Mouse (Mus musculus): ENCODE data around the gene Ankrd27. TPM values are rescaled to one million over a fixed set of nuclear protein-coding genes. Genes with fewer than 3 reads are reported as not detected.

The Ankrd27 gene
- total RNA-seq, 4 experiments from 2014 or later: 26.0 to 39.4 (median 30.5) TPM

DNA sequence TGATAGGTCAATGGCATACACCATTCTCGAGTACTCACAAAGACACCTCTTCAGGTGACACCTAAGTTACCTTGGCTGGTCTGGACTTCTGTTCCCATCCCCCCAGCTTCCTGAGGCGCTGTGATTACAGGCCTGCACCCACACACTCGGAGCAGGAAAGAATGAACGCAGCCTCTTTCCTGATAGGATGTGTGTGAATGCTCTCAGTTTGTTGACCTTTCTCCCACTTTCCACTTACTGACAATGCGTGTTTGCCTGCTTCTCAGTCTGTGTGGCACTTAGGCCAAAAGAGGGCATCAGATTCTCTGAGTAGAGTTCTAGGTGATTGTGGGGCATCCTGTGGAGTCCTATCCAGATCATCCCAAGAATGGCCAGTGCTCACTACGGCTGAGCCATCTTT is 54.0 kb downstream of the Ankrd27 start:
- no peak for DNase-seq

DNA sequence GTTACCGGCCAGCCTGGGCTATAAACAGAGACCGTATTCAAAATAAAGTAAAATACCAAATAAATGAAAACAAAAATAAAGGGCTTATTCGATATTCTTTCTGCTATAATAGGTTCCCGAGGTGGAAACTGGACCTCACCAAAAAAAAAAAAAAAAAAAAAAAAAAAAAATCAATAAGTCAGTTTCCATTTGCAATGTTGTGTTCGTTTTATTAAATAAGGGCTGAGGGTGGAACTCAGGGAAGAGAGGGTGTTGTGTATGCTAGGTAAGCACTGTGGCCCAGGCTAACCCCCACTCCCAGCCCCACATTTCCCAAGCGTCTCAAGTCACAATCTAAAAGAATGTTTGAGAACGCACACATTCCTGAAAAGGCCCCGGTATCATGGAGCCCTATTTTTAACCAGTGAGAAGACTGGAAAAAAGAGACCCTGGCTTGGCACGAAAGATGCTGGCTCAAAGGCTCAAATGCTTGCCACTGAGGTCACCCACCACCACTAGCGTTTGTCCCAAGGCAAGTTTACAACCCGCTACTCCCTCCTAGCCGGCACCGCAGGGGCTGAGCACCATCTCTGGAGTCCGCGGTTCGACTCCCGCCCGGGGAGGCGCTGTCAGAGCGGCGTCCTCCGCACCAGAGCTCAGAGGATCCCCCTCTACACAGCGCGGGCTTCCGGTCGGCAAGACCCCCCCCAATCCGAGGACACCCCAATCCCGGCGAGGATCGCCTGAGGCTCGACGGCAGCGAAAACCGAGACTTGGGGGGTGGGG is 60.5 kb downstream of the Ankrd27 start:
- no peak for DNase-seq

DNA sequence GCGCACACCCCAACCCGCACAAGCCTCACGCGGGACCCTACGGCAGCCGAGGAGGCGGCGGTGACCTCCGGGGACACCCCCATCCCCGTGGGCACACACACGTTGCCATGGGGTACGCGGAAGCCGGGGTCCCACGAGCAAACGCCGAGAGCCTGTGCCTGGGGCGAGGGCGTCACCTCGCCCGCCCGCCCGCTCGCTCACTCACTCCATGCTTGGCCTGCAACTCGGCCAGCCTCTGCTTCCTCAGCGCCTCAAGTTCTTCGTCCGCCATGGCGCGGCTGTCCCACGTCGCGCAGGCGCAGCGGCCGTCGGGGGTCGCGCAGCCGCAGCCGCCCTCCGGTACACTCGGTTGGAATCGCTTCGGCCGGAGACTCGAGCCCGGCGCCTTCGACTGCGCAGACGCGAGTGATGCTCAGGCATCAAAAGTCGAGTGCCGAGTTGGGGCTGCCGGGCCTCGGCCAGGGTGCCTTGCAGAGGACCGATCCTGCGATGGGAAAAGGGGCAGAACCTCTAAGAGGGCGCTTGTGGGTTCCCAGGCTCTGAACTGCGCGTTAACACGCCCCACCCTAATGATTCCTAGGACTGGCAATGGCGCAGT is 61.2 kb downstream of the Ankrd27 start, which contains the start of gene Pdcd5:
Gene Pdcd5 (minus strand): TSS at position 421 of the 598 bp plus-strand sequence.
- peak; percentile 92 for DNase-seq

DNA sequence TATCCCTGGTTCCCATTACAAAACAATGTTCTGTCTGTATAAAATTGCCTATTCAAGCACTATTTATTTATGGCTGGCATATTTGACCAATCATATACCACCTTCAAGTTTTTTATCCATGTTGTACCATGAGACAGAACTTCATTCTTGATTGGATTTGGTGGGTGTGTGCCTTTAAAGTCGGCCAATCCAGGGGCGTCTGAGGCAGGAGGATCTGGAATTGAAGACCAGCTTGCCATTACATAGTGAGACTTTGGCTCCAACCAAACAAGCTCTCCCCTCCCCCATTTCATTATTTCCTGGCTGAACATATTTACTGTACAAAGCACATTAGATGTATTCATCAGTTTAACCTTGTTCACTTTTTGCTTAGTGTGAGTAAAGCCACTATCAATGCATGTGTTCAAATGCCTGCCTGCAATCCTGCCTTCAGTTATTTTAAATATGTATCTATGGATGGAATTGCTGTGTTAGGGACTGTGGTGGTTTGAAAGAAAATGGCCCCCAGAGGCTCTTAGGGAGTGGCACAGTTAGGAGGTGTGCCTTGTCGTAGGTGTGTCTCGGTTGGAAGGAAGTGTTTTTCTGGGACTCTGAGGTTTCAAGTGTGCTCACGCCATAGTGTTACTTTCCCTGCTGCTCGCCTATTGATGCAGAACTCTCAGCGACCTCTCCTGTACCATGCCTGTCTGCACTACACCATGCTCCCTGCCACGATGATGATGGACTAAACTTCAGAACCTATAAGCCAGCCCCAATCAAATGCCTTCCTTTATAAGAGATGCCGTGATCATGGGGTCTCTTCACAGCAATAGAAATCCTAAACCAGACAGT is 62.4 kb downstream of the Ankrd27 start:
- DNase-seq: no peak

DNA sequence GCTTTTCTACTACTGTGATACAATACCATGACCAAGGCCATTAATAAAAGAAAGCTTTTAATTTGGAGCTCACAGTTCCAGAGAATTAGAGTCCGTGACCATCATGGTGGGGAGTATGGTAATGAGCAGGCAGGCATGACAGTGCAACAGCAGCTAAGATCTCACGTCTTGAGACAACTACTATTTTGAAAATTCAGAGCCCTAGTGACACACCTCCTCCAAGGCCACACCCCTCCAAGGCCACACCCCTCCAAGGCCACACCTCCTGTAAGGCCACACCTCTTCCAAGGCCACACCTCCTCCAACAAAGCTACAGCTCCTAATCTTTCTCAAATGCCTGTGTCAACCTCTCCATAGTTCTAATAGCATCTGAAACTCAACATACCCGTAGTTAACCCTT is 63.0 kb downstream of the Ankrd27 start:
- peak; percentile 36 for DNase-seq

DNA sequence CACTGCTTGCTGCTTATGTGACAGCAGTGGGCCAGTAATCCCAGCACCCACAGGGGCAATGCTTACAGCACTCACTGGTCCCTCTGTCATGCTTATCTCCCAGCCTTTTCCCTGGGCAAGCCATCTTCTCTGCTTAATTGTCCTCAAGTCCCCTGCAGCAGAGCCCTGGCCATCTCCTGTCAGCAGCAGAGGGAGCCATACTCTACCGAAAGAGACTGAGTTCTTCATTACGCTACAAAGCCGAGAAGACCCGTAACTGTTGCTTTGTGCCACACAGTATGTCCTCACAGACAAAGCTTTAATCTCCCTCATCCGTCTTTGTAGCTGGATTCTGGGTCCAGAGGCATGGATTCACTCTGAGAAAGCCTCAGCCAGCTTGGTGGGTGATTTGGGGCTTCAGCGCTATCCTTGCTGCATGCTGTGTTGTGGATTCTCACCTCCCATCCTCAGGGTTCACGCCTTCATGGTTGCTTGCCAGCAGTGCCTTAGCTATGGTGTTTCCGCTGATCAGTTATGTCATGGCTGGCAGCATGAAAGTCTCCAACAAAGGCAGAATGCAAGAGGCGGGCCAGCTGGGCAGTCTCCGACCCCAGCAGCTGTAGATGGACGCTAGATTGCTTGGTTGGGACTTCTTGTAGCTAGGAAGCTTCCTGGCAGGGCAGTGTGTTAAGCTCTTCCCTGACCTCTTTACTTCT is 64.8 kb downstream of the Ankrd27 start:
- DNase-seq: no peak

DNA sequence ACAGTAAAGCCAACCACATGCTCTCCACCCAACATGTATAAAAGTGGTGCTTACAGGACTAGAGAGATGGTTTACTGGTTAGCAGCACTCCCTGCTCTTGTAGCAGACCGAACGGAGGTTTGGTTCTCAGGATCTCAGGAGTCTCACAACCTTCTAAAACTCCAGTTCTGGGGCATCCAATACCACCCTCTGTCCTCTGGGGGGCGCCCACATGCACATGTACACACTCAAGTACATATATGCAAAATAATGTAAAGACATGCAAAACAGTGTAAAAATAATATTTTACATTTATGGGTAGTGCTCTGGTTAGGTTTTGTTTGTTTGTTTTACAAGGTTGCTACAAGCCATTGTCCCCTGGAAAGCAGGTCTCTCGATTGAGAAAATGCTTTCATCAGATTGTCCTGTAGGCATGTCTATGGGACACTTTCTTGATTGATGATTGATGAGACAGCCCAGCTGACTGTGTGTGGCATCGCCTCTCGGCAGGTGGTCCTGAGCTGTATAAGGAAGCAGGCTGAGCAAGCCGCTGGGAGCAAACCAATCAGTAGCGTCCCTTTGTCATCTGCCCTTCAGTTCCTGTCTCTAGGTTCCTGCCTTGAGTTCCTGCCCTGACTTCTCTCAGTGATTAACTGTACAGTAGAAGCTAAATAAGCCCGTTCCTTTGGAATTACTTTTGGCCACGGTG is 65.7 kb downstream of the Ankrd27 start:
- no peak for DNase-seq

DNA sequence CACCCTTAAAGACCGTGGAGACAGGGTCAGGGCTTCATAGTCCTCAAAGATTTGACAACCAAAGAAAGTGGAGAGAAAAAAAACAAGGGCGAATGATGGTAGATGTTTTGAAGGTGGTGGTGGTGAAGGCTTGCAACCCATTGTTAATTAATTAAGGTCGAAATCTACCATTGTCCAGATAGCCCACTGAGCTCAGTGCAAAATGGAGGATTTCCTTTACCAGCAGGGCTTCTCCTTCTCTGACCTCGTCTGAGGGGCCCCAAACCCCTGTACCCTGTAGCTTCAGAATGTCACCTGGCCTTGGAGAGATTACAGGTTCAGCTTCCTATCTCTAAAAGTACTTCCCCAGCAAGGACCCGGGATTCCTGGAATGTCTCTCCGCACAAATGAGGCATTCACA is 71.8 kb downstream of the Ankrd27 start:
- no peak for DNase-seq

DNA sequence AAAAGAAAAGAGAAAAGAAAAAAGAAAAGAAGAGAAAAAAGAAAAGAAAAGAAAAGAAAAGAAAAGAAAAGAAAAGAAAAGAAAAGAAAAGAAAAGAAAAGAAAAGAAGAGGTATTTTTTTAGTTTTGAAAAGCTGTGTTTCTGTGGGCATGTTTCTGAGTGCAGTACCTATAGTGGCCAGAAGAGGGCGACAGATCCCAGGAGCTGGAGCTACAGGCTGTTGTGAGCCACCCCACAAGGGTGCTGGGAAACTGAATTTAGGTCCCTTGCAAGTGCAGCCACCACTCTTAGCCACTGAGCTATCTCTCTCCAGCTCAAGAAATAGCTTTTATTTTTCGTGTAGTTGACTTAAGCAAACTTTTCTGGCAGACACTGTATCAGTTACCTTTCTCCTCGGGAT is 73.1 kb downstream of the Ankrd27 start:
- DNase-seq: no peak

DNA sequence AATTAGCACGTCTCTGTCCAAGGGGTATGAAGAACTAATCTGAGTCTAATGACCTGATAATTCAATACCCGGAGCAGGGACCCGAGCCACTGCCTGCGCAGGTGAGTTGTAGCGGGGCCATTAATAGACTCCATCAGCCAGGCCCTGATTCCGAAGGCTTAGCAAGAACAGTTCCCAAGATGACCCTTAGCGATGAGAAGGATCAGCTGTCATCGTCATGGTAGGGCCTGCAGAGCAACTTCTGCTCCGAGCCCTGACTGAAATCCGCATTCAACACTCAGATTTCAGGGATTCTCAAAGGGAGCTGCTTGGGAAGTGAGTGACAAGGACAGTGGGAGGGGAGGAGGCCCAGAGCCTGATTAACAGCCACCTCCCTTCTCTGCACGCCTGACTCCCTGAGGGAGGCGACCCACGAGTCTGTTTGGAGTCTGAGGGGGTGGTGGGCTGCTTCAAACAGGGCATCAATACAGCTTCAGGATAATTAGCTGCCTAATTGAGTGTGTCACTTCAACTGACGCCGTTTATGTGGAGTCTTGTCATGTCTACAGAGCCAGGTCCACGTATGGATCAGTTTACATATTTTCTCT is 77.8 kb downstream of the Ankrd27 start:
- no peak for DNase-seq

DNA sequence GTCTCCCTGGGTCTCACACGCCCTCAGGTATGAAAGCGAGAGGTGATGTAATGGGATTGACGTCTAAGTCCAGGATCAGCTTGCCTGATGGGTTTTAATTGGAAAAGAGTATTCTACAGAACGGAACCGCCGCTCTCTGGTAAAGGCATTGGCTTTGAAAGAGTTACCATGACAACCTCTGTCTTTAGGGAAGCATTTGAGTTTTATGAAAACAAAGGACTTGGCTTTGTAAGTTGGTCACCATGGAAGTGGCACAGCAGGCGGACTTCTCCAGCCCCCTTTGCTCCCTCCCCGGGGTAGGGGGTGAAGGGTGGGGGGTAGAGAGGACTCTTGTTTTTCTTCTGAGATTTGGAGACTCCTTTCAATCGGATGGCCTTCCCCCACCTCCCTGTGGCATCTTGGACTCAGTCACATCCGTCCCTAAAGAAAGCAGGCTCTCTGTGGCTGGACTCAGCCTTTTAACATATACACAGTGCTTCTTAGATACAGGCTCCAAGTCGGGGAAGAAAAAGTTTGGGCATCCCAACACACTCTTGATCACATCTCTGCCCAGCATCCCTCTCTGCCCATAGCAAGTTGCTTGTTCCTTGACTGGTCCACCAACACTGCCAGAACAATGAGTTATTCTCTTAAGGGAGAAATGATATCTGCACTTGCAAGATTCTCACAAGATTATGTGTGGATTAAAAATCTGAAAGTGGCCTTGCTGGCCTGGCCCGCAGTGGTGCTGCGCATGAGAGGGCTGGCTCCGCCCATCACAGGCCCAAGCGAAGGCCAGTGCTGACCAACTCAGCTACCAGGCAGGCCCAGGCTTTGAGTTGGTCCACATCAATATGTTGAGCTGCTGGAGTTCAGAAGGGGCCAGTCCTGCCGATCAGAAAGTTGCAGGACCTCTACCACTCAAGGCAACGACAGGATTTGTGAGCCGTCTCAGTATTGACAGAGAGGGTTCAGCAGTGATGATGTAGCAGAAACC is 82.3 kb downstream of the Ankrd27 start:
- DNase-seq: no peak

DNA sequence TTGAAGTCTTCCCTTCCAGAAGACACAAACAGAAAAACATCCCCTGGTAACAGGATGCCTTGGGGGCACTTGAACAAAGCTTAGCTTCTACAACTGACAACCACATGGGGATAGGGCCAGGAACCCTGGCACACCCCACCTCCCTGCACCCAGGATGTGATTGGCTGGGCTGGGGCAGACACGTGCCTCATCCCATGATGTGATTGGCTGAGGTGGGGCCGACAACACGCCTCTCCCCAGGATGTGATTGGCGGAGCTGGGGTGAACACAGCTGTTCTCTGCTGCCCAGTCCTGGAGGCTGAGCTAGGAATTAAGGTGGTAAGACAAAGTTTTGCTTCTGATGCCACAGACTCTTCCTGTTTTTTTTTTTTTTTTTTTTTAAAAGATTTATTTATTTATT is 92.9 kb downstream of the Ankrd27 start:
- DNase-seq: no peak

DNA sequence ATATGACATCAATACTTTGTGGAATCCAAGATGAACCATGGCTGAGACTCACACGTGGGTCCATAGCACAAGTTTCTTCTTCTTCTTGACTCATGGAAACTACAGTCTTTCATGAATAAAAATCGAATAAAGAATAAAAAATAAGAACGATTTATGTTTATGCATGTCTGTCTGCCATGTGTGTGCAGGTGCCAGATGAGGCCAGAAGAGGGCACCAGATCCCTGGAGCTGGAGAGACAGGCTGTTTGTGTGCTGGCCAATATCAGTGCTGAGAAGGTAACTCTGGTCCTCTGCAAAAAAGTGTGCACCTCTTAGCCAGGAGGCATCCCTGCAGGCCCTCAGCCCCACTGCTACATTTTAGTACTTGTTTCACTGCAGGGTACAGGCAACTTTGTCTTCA is 95.5 kb downstream of the Ankrd27 start:
- DNase-seq: no peak

DNA sequence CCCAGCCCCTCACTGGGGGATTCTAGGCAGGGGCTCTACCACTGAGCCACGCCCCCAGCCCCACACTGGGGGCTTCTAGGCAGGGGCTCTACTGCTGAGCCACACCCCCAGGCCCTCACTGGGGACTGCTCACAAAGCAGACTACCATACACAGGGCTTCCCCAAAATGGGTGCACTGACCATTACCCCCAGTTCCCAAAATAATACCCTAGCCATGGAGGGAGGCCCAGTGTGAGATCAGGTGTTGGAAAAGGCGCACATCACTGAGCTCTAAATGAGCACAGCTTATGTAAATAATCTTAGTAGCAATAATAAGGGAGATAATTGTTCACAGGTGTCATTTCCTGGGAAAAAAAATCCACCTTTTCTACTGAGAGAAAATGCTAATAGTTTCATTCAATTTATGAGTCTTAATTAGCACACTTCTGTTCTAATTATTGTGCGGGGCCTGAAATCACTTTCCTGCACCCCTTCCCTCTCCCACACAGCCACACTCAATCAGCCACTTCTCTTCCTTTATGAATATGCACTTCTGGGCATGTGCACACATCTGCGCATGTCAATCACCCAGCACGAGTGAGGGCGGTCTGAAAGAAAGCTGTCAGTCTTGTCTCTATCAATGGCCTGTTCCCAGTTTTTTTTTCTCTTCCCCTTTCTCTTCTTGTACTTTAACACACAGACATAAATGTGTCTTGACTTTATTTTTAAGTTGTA is 97.5 kb downstream of the Ankrd27 start:
- no peak for DNase-seq

DNA sequence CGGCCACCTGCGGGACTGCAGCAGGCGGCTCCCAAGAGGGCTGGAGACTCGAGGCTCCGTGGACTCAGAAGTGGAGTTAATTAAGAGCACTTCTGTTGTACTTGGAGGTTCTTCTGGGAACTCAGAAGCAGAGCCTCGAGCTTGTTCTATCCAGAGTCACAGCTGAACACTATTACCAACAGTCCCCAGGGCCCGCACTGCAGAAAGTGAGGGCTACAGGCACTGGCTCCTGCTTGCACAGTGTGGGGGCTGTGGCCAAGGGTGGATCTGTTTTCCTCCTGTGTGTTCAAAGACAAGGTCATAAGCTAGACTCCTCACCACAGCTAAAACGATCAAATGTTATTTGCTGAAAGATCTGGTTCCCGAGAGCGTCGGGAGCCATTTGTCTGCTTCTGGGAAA is 100.2 kb downstream of the Ankrd27 start:
- DNase-seq: no peak

DNA sequence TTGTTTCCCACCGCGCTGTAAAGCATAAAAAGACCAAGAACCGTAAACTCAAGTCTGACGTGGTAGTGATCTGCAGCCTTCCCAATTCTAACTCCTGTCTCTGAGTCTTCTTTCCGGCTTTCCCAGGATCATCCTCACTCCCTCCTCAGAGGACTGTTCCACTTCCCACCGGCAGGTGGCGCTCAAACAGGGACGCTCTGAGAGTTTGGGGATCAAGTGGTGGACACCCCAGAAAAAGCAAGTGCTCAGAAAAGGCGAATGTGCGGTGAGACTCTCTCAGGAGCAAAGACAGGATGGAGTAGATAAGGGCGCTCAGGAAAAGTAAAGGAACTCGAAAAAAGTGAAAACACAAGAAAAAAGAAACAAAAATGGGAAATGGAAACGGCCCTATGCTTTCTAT is 100.7 kb downstream of the Ankrd27 start:
- peak; percentile 18 for DNase-seq

DNA sequence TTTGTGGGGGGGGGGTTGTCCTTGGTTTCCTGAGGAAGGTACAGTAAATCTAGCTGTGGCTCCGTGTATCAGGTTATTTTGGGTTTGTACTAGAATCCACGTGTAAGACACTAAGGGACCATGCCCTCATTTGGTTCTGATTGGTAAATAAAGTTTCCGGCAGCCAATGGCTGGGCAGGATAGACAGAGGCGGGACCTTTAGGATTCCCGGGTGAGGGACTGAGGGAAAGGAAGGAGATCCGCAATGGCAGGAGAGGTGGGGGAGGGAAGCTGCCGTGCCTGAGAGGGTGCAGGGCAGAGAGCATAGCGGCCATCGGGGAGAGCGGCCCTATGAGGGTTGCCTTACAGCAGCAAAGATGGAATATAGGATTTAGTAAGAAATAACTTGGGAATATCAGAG is 101.2 kb downstream of the Ankrd27 start:
- peak; percentile 23 for DNase-seq

DNA sequence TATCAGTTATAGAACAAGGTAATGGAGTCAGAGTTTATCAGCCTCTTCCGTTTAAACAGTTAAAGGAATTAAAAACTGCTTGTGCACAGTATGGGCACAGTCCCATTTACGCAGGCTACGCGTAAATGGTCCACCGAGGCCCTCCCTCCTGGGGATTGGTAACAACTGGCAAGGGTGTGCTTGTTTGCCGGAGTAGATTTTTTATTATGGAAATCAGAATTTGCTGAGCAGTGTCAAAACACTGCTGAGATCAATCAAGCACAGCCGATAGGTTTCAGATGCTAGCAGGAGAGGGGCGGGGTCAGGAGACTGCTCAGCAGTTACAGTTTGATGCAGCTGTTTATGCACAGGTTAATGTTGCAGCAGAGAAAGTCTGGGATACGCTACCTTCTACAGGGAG is 102.2 kb downstream of the Ankrd27 start:
- no peak for DNase-seq
